8 mouse cellular contexts compared by ENCODE assay signal in genomic region chr4:62519122-62519848, GRCm38 (mm10). TPM values are rescaled to one million over a fixed set of nuclear protein-coding genes. Genes with fewer than 3 reads are reported as not detected.
DNase-seq lines count a peak whose midpoint lies in the region; ATAC-seq and TF ChIP-seq lines count a peak whose summit lies in the region.

No protein-coding gene starts in this region.

- no peak for TF ChIP-seq POLR2A in lung, adult 2 months (IDR thresholded peaks at IDR 0.05; ENCODE audit: borderline replicate concordance, extremely low read depth, low read depth, low read length)
- TF ChIP-seq POLR2A in cortical plate, adult 2 months (IDR thresholded peaks at IDR 0.05; ENCODE audit: extremely low read depth, insufficient read depth, low read length), result no peak

- H3K4me2 ChIP-seq in hindbrain, embryonic 15.5 days, result peak overlapping the region; percentile 62
- H3K4me2 ChIP-seq in midbrain, embryonic 16.5 days (ENCODE audit: low read length), result peak overlapping the region; percentile 63

- H3K27me3 ChIP-seq in hindbrain, embryonic 15.5 days, result no peaks in the 10 kb centered on the region
- no peaks in the 10 kb centered on the region for H3K27me3 ChIP-seq in midbrain, embryonic 16.5 days (ENCODE audit: control insufficient read depth, insufficient read depth, low read depth, low read length)

- H3K9ac ChIP-seq in hindbrain, embryonic 15.5 days, result peak overlapping the region; percentile 70
- H3K9ac ChIP-seq in midbrain, embryonic 16.5 days (ENCODE audit: low read depth, low read length), result peak overlapping the region; percentile 84

- peak; percentile 84 for ATAC-seq in hindbrain, embryonic 15.5 days (ENCODE audit: low FRiP score, low read depth)
- peak; percentile 72 for ATAC-seq in midbrain, embryonic 16.5 days

- no peaks in the 10 kb centered on the region for H3K36me3 ChIP-seq in hindbrain, embryonic 15.5 days
- no peaks in the 10 kb centered on the region for H3K36me3 ChIP-seq in midbrain, embryonic 16.5 days (ENCODE audit: control insufficient read depth, insufficient read depth, low read length)

- no peaks in the 10 kb centered on the region for H3K9me3 ChIP-seq in hindbrain, embryonic 15.5 days
- no peaks in the 10 kb centered on the region for H3K9me3 ChIP-seq in midbrain, embryonic 16.5 days (replicated peaks; ENCODE audit: control insufficient read depth, low read length, poor library complexity, severe bottlenecking)

- no peak for TF ChIP-seq CTCF in lung, adult 2 months (IDR thresholded peaks at IDR 0.05; ENCODE audit: insufficient read depth, low read length)
- TF ChIP-seq CTCF in cortical plate, adult 2 months (IDR thresholded peaks at IDR 0.05; ENCODE audit: extremely low read depth, insufficient read depth, low read length), result no peak

- H3K27ac ChIP-seq in cortical plate, adult 2 months (ENCODE audit: insufficient read depth, low read length), result 0 out of 2 replicates have a peak overlapping the region, but pooled peaks have one; percentile 24
- peak overlapping the region; percentile 82 for H3K27ac ChIP-seq in hindbrain, embryonic 15.5 days (replicated peaks)
- H3K27ac ChIP-seq in midbrain, embryonic 16.5 days (ENCODE audit: low read length), result peak overlapping the region; percentile 82

- peaks cover 7% of the 10 kb centered on the region; the same call in 1 of the 2 replicates for H3K4me1 ChIP-seq in lung, adult 2 months (ENCODE audit: control insufficient read depth, insufficient read depth, low read length)
- H3K4me1 ChIP-seq in cortical plate, adult 2 months (ENCODE audit: control insufficient read depth, insufficient read depth, low read length), result peaks cover 10% of the 10 kb centered on the region
- peaks cover 29% of the 10 kb centered on the region for H3K4me1 ChIP-seq in hindbrain, embryonic 15.5 days (replicated peaks)
- H3K4me1 ChIP-seq in midbrain, embryonic 16.5 days (ENCODE audit: control insufficient read depth, insufficient read depth, low read length), result peaks cover 23% of the 10 kb centered on the region

- peak overlapping the region; percentile 69 for H3K4me3 ChIP-seq in lung, adult 2 months (replicated peaks; ENCODE audit: extremely low read depth, low read depth, low read length)
- peak overlapping the region; percentile 94 for H3K4me3 ChIP-seq in cortical plate, adult 2 months (ENCODE audit: insufficient read depth, low read length)
- peak overlapping the region; percentile 73 for H3K4me3 ChIP-seq in hindbrain, embryonic 15.5 days
- H3K4me3 ChIP-seq in midbrain, embryonic 16.5 days (ENCODE audit: low read depth, low read length), result peak overlapping the region; percentile 85

- DNase-seq in lung, adult 2 months, result no peak
- DNase-seq in lung, postnatal 36 days, result no peak
- no peak for DNase-seq in cerebellum, postnatal 10 days
- no peak for DNase-seq in gastrocnemius, adult 18-20 months (ENCODE audit: low spot score)
- DNase-seq in testis, postnatal 14 days (ENCODE audit: low spot score), result no peak

- 2% methylated on average over 26 of the region's 26 CpGs for WGBS in lung, adult 2 months
- 1% methylated on average over 26 of the region's 26 CpGs for WGBS in hindbrain, embryonic 15.5 days
- WGBS in midbrain, embryonic 16.5 days, result under 1% methylated on average over 26 of the region's 26 CpGs

RNA-seq across cellular contexts. Expression of gene Alad, which starts 0.4 kb away (rescaled TPM):
- 139 and 141 TPM in 2 replicates for polyA plus RNA-seq in lung, adult 2 months (2012; rRNA removed)
- polyA plus RNA-seq in cortical plate, adult 2 months (2012; rRNA removed), result 36.0 and 38.0 TPM in 2 replicates
- polyA plus RNA-seq in hindbrain, embryonic 15.5 days (2015; fragmentation: Nextera tagmentation; extraction: Ambion mirVana), result 68.7 and 75.0 TPM in 2 replicates
- polyA plus RNA-seq in midbrain, embryonic 16.5 days (2015; fragmentation: Nextera tagmentation; extraction: Ambion mirVana), result 70.6 and 76.7 TPM in 2 replicates
- total RNA-seq in gastrocnemius, adult 18-20 months (2021), result 10 to 100 TPM; 29.5 to 32.4 TPM

RNA-seq across cellular contexts. Expression of gene Pole3, which starts 5.6 kb away (rescaled TPM):
- 8.9 and 16.1 TPM in 2 replicates for polyA plus RNA-seq in lung, adult 2 months (2012; rRNA removed)
- 26.0 TPM in 2 replicates for polyA plus RNA-seq in cortical plate, adult 2 months (2012; rRNA removed)
- 62.8 and 65.3 TPM in 2 replicates for polyA plus RNA-seq in hindbrain, embryonic 15.5 days (2015; fragmentation: Nextera tagmentation; extraction: Ambion mirVana)
- 57.9 and 64.7 TPM in 2 replicates for polyA plus RNA-seq in midbrain, embryonic 16.5 days (2015; fragmentation: Nextera tagmentation; extraction: Ambion mirVana)
- total RNA-seq in gastrocnemius, adult 18-20 months (2021), result 10 to 100 TPM; 14.4 to 14.8 TPM

RNA-seq across cellular contexts. Expression of gene 4933430I17Rik, which starts 5.9 kb away (rescaled TPM):
- polyA plus RNA-seq in lung, adult 2 months (2012; rRNA removed), result 0.08 and 0.15 TPM in 2 replicates
- polyA plus RNA-seq in cortical plate, adult 2 months (2012; rRNA removed), result 0.11 and 0.25 TPM in 2 replicates
- 0.63 and 0.65 TPM in 2 replicates for polyA plus RNA-seq in hindbrain, embryonic 15.5 days (2015; fragmentation: Nextera tagmentation; extraction: Ambion mirVana)
- 0.49 and 0.91 TPM in 2 replicates for polyA plus RNA-seq in midbrain, embryonic 16.5 days (2015; fragmentation: Nextera tagmentation; extraction: Ambion mirVana)
- under 1 TPM in 1 of 2 experiments, not detected in 1; 0.11 TPM for total RNA-seq in gastrocnemius, adult 18-20 months (2021)

RNA-seq across cellular contexts. Expression of gene Hdhd3, which starts 16.0 kb away (rescaled TPM):
- 10.0 and 14.1 TPM in 2 replicates for polyA plus RNA-seq in lung, adult 2 months (2012; rRNA removed)
- polyA plus RNA-seq in cortical plate, adult 2 months (2012; rRNA removed), result 7.6 and 8.4 TPM in 2 replicates
- polyA plus RNA-seq in hindbrain, embryonic 15.5 days (2015; fragmentation: Nextera tagmentation; extraction: Ambion mirVana), result 10.9 and 12.1 TPM in 2 replicates
- 12.7 and 13.8 TPM in 2 replicates for polyA plus RNA-seq in midbrain, embryonic 16.5 days (2015; fragmentation: Nextera tagmentation; extraction: Ambion mirVana)
- total RNA-seq in gastrocnemius, adult 18-20 months (2021), result 1 to 10 TPM; 1.1 to 1.3 TPM

RNA-seq across cellular contexts. Expression of gene Bspry, which starts 39.4 kb away (rescaled TPM):
- 26.0 and 31.0 TPM in 2 replicates for polyA plus RNA-seq in lung, adult 2 months (2012; rRNA removed)
- 0.58 and 0.62 TPM in 2 replicates for polyA plus RNA-seq in cortical plate, adult 2 months (2012; rRNA removed)
- 0.77 and 1.1 TPM in 2 replicates for polyA plus RNA-seq in hindbrain, embryonic 15.5 days (2015; fragmentation: Nextera tagmentation; extraction: Ambion mirVana)
- polyA plus RNA-seq in midbrain, embryonic 16.5 days (2015; fragmentation: Nextera tagmentation; extraction: Ambion mirVana), result 0.85 and 1.1 TPM in 2 replicates
- total RNA-seq in gastrocnemius, adult 18-20 months (2021), result not detected

Comparison
In these comparisons a context has a peak if more than half of its experiments do, and no peak if none do; other contexts are left out.
1. H3K27ac ChIP-seq: peak in every context shown above with its lines; median percentile 82 in hindbrain, embryonic 15.5 days; 82 in midbrain, embryonic 16.5 days; 24 in cortical plate, adult 2 months.